9 mouse cellular contexts compared by ENCODE assay signal in the genomic region with DNA sequence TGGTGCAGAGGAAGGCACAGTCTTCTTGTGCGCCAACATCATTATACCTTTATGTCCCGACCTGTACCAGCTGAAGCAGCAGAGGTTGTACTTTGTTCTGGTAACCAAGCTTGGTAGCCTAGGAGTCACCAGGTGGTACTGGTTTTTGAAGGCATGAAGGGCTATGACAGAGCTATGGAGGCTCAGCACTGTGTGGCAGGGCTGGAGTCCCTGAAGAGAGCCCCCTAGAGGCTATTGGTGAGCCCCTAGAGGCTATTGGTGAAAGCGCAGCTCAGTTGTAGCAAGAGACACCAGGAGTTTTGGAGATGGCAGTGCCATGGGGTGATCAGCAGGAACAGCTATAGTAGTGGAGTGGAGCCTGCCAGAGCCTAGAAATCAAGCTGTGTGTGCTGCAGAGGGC. TPM values are rescaled to one million over a fixed set of nuclear protein-coding genes. Genes with fewer than 3 reads are reported as not detected.
DNase-seq lines count a peak whose midpoint lies in the region; ATAC-seq and TF ChIP-seq lines count a peak whose summit lies in the region.
"Had no signal": no experiment of that assay in that cellular context is flagged by ENCODE, and none has a peak within 500 bp of the region (broad histone marks: within the 10 kb centered on the region; RNA-seq: fewer than 3 reads in every experiment).

No protein-coding gene starts in this region.

- H3K4me3 ChIP-seq in hindbrain, embryonic 10.5 days = no peak overlapping the region
- H3K4me3 ChIP-seq in hindbrain, embryonic 16.5 days (ENCODE audit: low read length) = no peak overlapping the region
- no peak overlapping the region for H3K4me3 ChIP-seq in MEL (ENCODE audit: control insufficient read depth in 1 of 2, insufficient read depth in 1 of 2, low read depth in 2 of 2, low read length in 2 of 2)
- no peak overlapping the region for H3K4me3 ChIP-seq in forebrain, embryonic 13.5 days
- no peak overlapping the region for H3K4me3 ChIP-seq in limb, embryonic 11.5 days (ENCODE audit: low read depth, low read length)
- H3K4me3 ChIP-seq in olfactory bulb, adult 2 months (ENCODE audit: insufficient read depth, low read depth, low read length) = no peak overlapping the region
- H3K4me3 ChIP-seq: megakaryocyte, embryonic 14.5 days had no signal

- no peak for ATAC-seq in hindbrain, embryonic 16.5 days
- peak; percentile 73; the same call in 1 of the 2 replicates for ATAC-seq in forebrain, embryonic 13.5 days
- ATAC-seq in limb, embryonic 11.5 days (ENCODE audit: insufficient number of reproducible peaks, low FRiP score, low TSS enrichment, low read depth) = no peak

- H3K36me3 ChIP-seq in hindbrain, embryonic 10.5 days = no peaks in the 10 kb centered on the region
- no peaks in the 10 kb centered on the region for H3K36me3 ChIP-seq in hindbrain, embryonic 16.5 days (ENCODE audit: control insufficient read depth, insufficient read depth, low read length)
- H3K36me3 ChIP-seq in MEL (ENCODE audit: control insufficient read depth in 1 of 2, insufficient read depth in 2 of 2, low read length in 2 of 2) = no peaks in the 10 kb centered on the region
- H3K36me3 ChIP-seq in forebrain, embryonic 13.5 days (ENCODE audit: poor library complexity, severe bottlenecking) = no peaks in the 10 kb centered on the region
- no peaks in the 10 kb centered on the region for H3K36me3 ChIP-seq in limb, embryonic 11.5 days (ENCODE audit: control insufficient read depth, insufficient read depth, low read length)

- H3K9me3 ChIP-seq in hindbrain, embryonic 10.5 days = no peaks in the 10 kb centered on the region
- no peaks in the 10 kb centered on the region for H3K9me3 ChIP-seq in hindbrain, embryonic 16.5 days (ENCODE audit: control insufficient read depth, low read length)
- H3K9me3 ChIP-seq in MEL (replicated peaks; ENCODE audit: insufficient read depth, low read length) = no peaks in the 10 kb centered on the region
- H3K9me3 ChIP-seq in forebrain, embryonic 13.5 days (replicated peaks) = no peaks in the 10 kb centered on the region
- no peaks in the 10 kb centered on the region for H3K9me3 ChIP-seq in limb, embryonic 11.5 days (ENCODE audit: control insufficient read depth, low read length)
- H3K9me3 ChIP-seq: megakaryocyte, embryonic 14.5 days had no signal

- 0 out of 2 replicates have a peak, but pooled peaks cover 8% of the 10 kb centered on the region for H3K4me1 ChIP-seq in hindbrain, embryonic 10.5 days (replicated peaks)
- no peaks in the 10 kb centered on the region for H3K4me1 ChIP-seq in hindbrain, embryonic 16.5 days (ENCODE audit: control insufficient read depth, insufficient read depth, low read depth, low read length)
- no peaks in the 10 kb centered on the region for H3K4me1 ChIP-seq in MEL (ENCODE audit: control insufficient read depth in 1 of 2, insufficient read depth in 2 of 2, low read length in 2 of 2)
- H3K4me1 ChIP-seq in forebrain, embryonic 13.5 days = no peaks in the 10 kb centered on the region
- no peaks in the 10 kb centered on the region for H3K4me1 ChIP-seq in limb, embryonic 11.5 days (ENCODE audit: control insufficient read depth, insufficient read depth, low read length)
- no peaks in the 10 kb centered on the region for H3K4me1 ChIP-seq in olfactory bulb, adult 2 months (ENCODE audit: control insufficient read depth, insufficient read depth, low read length)

- peak; percentile 35 for DNase-seq in hindbrain, embryonic 10.5 days (ENCODE audit: low spot score)
- peak; percentile 81 for DNase-seq in MEL (ENCODE audit: low read depth, low spot score)
- DNase-seq in limb, embryonic 11.5 days (ENCODE audit: low spot score) = peak; percentile 30
- no peak for DNase-seq in frontal cortex, postnatal 36 days (ENCODE audit: low spot score in 2 of 2)
- DNase-seq in yolk sac, embryonic 10.5 days (ENCODE audit: low spot score) = no peak

- no peak overlapping the region for H3K27ac ChIP-seq in hindbrain, embryonic 10.5 days
- H3K27ac ChIP-seq in hindbrain, embryonic 16.5 days (ENCODE audit: low read depth, low read length) = no peak overlapping the region
- no peak overlapping the region for H3K27ac ChIP-seq in MEL (ENCODE audit: control insufficient read depth, low read depth, low read length)
- no peak overlapping the region for H3K27ac ChIP-seq in forebrain, embryonic 13.5 days
- H3K27ac ChIP-seq in limb, embryonic 11.5 days (replicated peaks; ENCODE audit: low read depth, low read length) = no peak overlapping the region
- H3K27ac ChIP-seq in olfactory bulb, adult 2 months (ENCODE audit: insufficient read depth, low read depth, low read length) = no peak overlapping the region

- no peak overlapping the region for H3K4me2 ChIP-seq in hindbrain, embryonic 16.5 days (ENCODE audit: low read length)
- H3K4me2 ChIP-seq in forebrain, embryonic 13.5 days = no peak overlapping the region
- no peak overlapping the region for H3K4me2 ChIP-seq in limb, embryonic 11.5 days (ENCODE audit: low read depth, severe bottlenecking)

- no peaks in the 10 kb centered on the region for H3K79me2 ChIP-seq in MEL (ENCODE audit: control insufficient read depth, insufficient read depth, low read length, poor library complexity)

- no peaks in the 10 kb centered on the region for H3K27me3 ChIP-seq in hindbrain, embryonic 10.5 days (ENCODE audit: insufficient read depth, poor library complexity, severe bottlenecking)
- H3K27me3 ChIP-seq in hindbrain, embryonic 16.5 days (replicated peaks; ENCODE audit: control insufficient read depth, insufficient read depth, low read length) = no peaks in the 10 kb centered on the region
- H3K27me3 ChIP-seq in MEL (ENCODE audit: control insufficient read depth in 1 of 2, insufficient read depth in 2 of 2, low read length in 2 of 2) = peaks cover 0 to 2% of the 10 kb centered on the region in 2 experiments; a peak in 1 of 4 replicates
- no peaks in the 10 kb centered on the region for H3K27me3 ChIP-seq in forebrain, embryonic 13.5 days
- no peaks in the 10 kb centered on the region for H3K27me3 ChIP-seq in limb, embryonic 11.5 days (ENCODE audit: control insufficient read depth, insufficient read depth, low read length)

- peak; percentile 29 for TF ChIP-seq RAD21 in MEL (IDR thresholded peaks at IDR 0.05; ENCODE audit: low read depth, low read length)

- no peak overlapping the region for H3K9ac ChIP-seq in hindbrain, embryonic 16.5 days (ENCODE audit: low read depth, low read length)
- H3K9ac ChIP-seq in MEL (ENCODE audit: control insufficient read depth, low read depth, low read length, poor library complexity, severe bottlenecking) = no peak overlapping the region
- no peak overlapping the region for H3K9ac ChIP-seq in forebrain, embryonic 13.5 days
- no peak overlapping the region for H3K9ac ChIP-seq in limb, embryonic 11.5 days (ENCODE audit: low read length)

- WGBS in hindbrain, embryonic 10.5 days = 55% methylated on average over 3 of the region's 3 CpGs
- WGBS in hindbrain, embryonic 16.5 days = 48% methylated on average over 3 of the region's 3 CpGs
- WGBS in forebrain, embryonic 13.5 days = 54% methylated on average over 3 of the region's 3 CpGs
- WGBS in limb, embryonic 11.5 days = 65% methylated on average over 3 of the region's 3 CpGs
- WGBS in olfactory bulb, adult 2 months = 55% methylated on average over 3 of the region's 3 CpGs

- TF ChIP-seq CTCF in MEL (IDR thresholded peaks at IDR 0.05 in 2 of 3, conservative IDR thresholded peaks at IDR 0.05 in 1 of 3; ENCODE audit: control insufficient read depth in 1 of 3, insufficient read depth in 1 of 3, low read depth in 2 of 3, low read length in 3 of 3, poor library complexity in 1 of 3, severe bottlenecking in 1 of 3) = peak; percentile 89 to 97 (median 92)
- 0 out of 2 replicates have a peak, but pooled peaks have one; percentile 23 for TF ChIP-seq CTCF in olfactory bulb, adult 2 months (IDR thresholded peaks at IDR 0.05; ENCODE audit: insufficient read depth, low read depth, low read length)

- TF ChIP-seq POLR2A in MEL (IDR thresholded peaks at IDR 0.05; ENCODE audit: control insufficient read depth in 1 of 2, insufficient read depth in 1 of 2, low read depth in 1 of 2, low read length in 2 of 2, poor library complexity in 1 of 2) = no peak
- no peak for TF ChIP-seq POLR2A in olfactory bulb, adult 2 months (IDR thresholded peaks at IDR 0.05; ENCODE audit: insufficient read depth, low read depth, low read length)

- TF ChIP-seq EP300 in MEL (IDR thresholded peaks at IDR 0.05; ENCODE audit: low read depth in 1 of 2, low read length in 2 of 2) = no peak

RNA-seq across cellular contexts. Expression of a gene that starts 5.3 kb away (rescaled TPM):
- 0.09 TPM in 1 of 2 replicates, not detected in the other for polyA plus RNA-seq in hindbrain, embryonic 10.5 days (2016; fragmentation: Nextera tagmentation; extraction: Ambion mirVana)
- polyA plus RNA-seq in hindbrain, embryonic 16.5 days (2015; fragmentation: Nextera tagmentation; extraction: Ambion mirVana) = not detected in 2 replicates
- total RNA-seq in MEL (2012; rRNA removed) = not detected in 2 replicates
- polyA plus RNA-seq in MEL (2012; ENCODE audit: insufficient read depth in 1 of 2, insufficient read length in 2 of 2, low read depth in 1 of 2, low replicate concordance in 2 of 2, missing spikeins in 1 of 2) = not detected
- polyA plus RNA-seq in forebrain, embryonic 13.5 days (2015; fragmentation: Nextera tagmentation; extraction: Ambion mirVana) = not detected in 2 replicates
- not detected in 2 replicates for polyA plus RNA-seq in limb, embryonic 11.5 days (2014; fragmentation: Nextera tagmentation; extraction: Ambion mirVana)
- not detected in 2 replicates for polyA plus RNA-seq in olfactory bulb, adult 2 months (2012; ENCODE audit: insufficient read depth, insufficient read length, low replicate concordance, missing spikeins)

RNA-seq across cellular contexts. Expression of a gene that starts 29.2 kb away (rescaled TPM):
- not detected in 2 replicates for polyA plus RNA-seq in hindbrain, embryonic 10.5 days (2016; fragmentation: Nextera tagmentation; extraction: Ambion mirVana)
- not detected in 2 replicates for polyA plus RNA-seq in hindbrain, embryonic 16.5 days (2015; fragmentation: Nextera tagmentation; extraction: Ambion mirVana)
- not detected in 2 replicates for total RNA-seq in MEL (2012; rRNA removed)
- not detected for polyA plus RNA-seq in MEL (2012; ENCODE audit: insufficient read depth in 1 of 2, insufficient read length in 2 of 2, low read depth in 1 of 2, low replicate concordance in 2 of 2, missing spikeins in 1 of 2)
- polyA plus RNA-seq in forebrain, embryonic 13.5 days (2015; fragmentation: Nextera tagmentation; extraction: Ambion mirVana) = not detected in 2 replicates
- polyA plus RNA-seq in limb, embryonic 11.5 days (2014; fragmentation: Nextera tagmentation; extraction: Ambion mirVana) = not detected in 2 replicates
- not detected in 2 replicates for polyA plus RNA-seq in olfactory bulb, adult 2 months (2012; ENCODE audit: insufficient read depth, insufficient read length, low replicate concordance, missing spikeins)

RNA-seq across cellular contexts. Expression of a gene that starts 43.0 kb away (rescaled TPM):
- polyA plus RNA-seq in hindbrain, embryonic 10.5 days (2016; fragmentation: Nextera tagmentation; extraction: Ambion mirVana) = 0.09 TPM in 1 of 2 replicates, not detected in the other
- polyA plus RNA-seq in hindbrain, embryonic 16.5 days (2015; fragmentation: Nextera tagmentation; extraction: Ambion mirVana) = 0.18 TPM in 1 of 2 replicates, not detected in the other
- total RNA-seq in MEL (2012; rRNA removed) = not detected in 2 replicates
- under 1 TPM in 1 of 2 experiments, not detected in 1; 0.25 TPM for polyA plus RNA-seq in MEL (2012; ENCODE audit: insufficient read depth in 1 of 2, insufficient read length in 2 of 2, low read depth in 1 of 2, low replicate concordance in 2 of 2, missing spikeins in 1 of 2)
- 0.08 TPM in 1 of 2 replicates, not detected in the other for polyA plus RNA-seq in forebrain, embryonic 13.5 days (2015; fragmentation: Nextera tagmentation; extraction: Ambion mirVana)
- polyA plus RNA-seq in limb, embryonic 11.5 days (2014; fragmentation: Nextera tagmentation; extraction: Ambion mirVana) = not detected in 2 replicates
- not detected in 2 replicates for polyA plus RNA-seq in olfactory bulb, adult 2 months (2012; ENCODE audit: insufficient read depth, insufficient read length, low replicate concordance, missing spikeins)

Comparison
In these comparisons a context has a peak if more than half of its experiments do, and no peak if none do; other contexts are left out.
1. DNase-seq: peak in hindbrain, embryonic 10.5 days (single experiment), MEL (single experiment) and limb, embryonic 11.5 days (single experiment); none in frontal cortex, postnatal 36 days (0 of 2) and yolk sac, embryonic 10.5 days (single experiment).